Mouse (Mus musculus): ENCODE measurements at regions not wholly inside any gene's neighbourhood (a gene's known extent, or its start where the extent isn't known, plus 50 kb on each side); places are given as distances from the start of the nearest gene placed in this dataset.

DNA sequence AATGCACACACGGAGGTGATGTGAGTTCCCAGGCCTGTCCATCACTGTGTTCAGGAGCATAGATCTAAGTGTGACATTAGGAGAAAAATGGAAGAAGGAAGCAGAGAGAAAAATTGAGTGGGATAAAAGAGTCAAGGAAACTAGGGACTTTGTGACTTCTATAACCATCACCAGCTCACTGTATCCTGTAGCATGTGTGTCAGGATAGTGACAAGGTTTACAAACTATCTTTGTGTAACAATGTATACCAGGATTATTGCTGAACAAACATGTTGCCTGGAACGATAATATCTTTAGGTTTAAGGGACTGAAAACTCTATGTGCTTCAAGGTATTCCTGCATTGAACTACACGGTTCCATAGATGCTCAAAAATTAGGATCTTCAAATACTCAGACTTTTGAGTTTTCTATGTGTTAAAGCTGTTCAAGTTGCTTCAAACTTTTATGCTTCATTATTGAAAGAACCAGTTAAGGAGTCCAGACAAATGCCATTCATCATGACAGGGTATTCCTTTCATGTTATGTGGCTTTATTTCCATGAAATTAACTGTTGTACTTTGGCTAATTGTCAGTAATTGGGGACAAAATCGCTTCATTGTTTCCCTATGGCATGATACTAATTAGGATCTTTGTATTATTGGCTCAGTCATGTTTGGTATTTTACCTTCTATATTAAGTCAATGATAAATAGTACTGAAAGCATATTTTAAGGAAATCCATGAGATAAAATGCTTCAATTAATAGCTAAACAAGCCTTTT is 200.5 kb downstream of the Gm11146 start:
- 98% methylated on average over 4 of the region's 4 CpGs for WGBS (ENCODE audit: missing documents)
- no peak overlapping the region for H3K27ac ChIP-seq

DNA sequence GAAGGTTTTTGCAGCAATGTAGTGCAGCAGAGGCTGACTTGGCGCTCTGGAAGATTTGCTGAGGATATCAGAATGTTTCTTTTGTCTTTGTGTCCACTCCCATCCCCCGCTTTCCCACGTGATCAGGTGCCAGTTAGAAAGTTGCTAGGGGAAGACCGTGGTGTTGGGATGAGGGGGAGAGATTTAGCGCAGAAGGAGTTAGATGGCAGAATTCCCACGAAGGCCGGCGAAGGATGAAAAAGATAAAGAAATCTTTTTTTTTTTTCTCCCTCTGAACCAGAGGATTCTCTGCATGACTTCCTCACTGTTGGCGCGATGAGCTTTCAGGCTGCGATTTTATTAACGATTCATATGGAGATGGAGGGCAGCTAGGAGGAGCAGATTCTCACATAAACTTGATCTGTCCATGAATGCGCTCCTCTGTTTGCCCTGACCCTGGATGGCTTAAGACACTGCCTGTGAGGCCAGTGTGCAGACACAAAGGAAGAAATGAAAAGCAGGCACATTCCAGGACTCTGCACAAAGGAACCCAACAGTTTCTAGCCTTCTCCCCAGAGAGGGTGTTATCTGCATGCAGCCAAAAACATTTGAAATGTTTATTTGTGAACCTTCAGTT is 201.5 kb downstream of the Gm11146 start:
- Histone ChIP-seq H3K4me3 (ENCODE audit: inconsistent target) (no peak overlapping the region), H3K79me2 (ENCODE audit: inconsistent target) (peaks cover 99% of the 10 kb centered on the region), H3K27ac (no peak overlapping the region), H3K36me3 (ENCODE audit: inconsistent target) (no peaks in the 10 kb centered on the region)
- 68% methylated on average over 13 of the region's 13 CpGs for WGBS (ENCODE audit: missing documents)

More for the DNA sequence above, 200.5 kb downstream of the Gm11146 start:
- Histone ChIP-seq H3K4me3 (ENCODE audit: inconsistent target) (no peak overlapping the region), H3K79me2 (ENCODE audit: inconsistent target) (peaks cover 99% of the 10 kb centered on the region), H3K36me3 (ENCODE audit: inconsistent target) (no peaks in the 10 kb centered on the region)

DNA sequence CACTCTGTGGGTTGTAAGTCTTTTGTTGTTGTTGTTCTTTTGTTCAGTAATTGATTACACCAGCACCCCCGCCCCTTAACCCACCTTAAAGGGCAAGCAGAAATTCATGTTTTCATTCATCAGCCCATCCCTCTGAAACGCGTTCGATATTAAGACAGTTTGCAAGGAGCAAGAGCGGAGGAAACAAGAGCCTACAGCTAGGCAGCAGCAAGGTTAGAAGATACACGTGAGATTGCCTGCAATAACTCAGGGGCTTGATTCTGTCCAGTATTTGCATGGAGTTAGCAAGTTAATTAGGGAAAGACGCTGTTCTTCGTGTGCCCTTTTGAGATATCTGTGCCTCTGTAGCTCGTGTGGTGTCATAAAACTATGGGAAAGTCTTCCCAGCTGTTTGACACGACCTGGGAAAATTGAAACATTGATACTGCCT is 202.0 kb downstream of the Gm11146 start:
- H3K4me3 ChIP-seq (ENCODE audit: inconsistent target): no peak overlapping the region
- no peaks in the 10 kb centered on the region for H3K36me3 ChIP-seq (ENCODE audit: inconsistent target)
- no peak overlapping the region for H3K27ac ChIP-seq
- H3K79me2 ChIP-seq (ENCODE audit: inconsistent target): peaks cover 99% of the 10 kb centered on the region
- 79% methylated on average over 10 of the region's 10 CpGs for WGBS (ENCODE audit: missing documents)

DNA sequence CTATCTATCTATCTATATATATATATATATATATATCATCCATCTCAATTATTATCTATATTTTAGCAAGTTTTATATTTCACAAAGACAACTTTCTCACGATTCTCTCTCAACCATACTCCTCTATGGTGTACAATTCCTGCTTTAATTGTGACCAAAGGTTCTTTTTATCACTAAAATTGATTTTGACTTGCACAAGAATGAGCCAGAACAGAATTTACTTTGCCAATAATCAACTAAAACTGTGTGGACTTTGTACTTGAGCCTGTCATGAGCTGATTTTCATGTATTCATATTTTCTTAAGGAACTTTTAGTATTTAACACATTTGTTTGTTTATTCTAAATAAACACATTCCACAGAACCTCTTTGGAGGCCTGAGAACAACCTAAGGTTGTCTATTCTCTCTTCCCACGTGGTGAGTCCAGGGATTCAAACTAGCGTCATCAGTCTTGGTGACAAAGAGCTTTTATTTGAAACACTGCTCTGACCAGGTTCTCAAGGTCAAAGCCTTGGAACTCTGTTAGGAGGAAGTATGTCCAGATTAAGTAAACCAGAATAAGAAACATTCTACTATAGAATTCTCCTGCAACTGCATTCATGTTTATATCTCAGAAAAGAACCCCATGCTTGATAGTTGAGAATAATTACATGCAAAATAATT is 207.7 kb downstream of the Gm11146 start:
- H3K4me3 ChIP-seq (ENCODE audit: inconsistent target): no peak overlapping the region
- peaks cover 88% of the 10 kb centered on the region for H3K79me2 ChIP-seq (ENCODE audit: inconsistent target)
- 89% methylated on average over 3 of the region's 3 CpGs for WGBS (ENCODE audit: missing documents)
- H3K27ac ChIP-seq: no peak overlapping the region
- H3K36me3 ChIP-seq (ENCODE audit: inconsistent target): no peaks in the 10 kb centered on the region

DNA sequence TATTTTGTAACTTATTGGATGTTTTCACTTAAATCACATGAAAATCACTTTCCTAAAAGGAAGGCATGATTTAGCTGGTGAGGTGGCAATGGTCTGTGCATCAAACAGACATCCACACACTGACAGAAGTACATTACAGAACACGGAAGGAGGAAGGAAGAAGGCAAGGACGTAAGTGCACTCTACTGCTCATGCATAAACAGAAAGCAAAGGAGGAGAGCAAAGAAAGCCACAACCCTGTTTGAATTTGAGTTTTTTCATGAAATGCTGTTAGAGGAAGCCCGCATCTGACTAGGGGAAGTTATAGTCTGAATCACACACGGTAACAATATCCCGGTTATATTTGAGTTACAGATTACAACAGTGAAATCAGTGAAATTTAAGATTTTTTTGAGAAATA is 208.4 kb downstream of the Gm11146 start:
- Histone ChIP-seq H3K36me3 (ENCODE audit: inconsistent target) (no peaks in the 10 kb centered on the region), H3K4me3 (ENCODE audit: inconsistent target) (no peak overlapping the region), H3K27ac (no peak overlapping the region), H3K79me2 (ENCODE audit: inconsistent target) (peaks cover 88% of the 10 kb centered on the region)
- 12% methylated on average over 5 of the region's 5 CpGs for WGBS (ENCODE audit: missing documents)

DNA sequence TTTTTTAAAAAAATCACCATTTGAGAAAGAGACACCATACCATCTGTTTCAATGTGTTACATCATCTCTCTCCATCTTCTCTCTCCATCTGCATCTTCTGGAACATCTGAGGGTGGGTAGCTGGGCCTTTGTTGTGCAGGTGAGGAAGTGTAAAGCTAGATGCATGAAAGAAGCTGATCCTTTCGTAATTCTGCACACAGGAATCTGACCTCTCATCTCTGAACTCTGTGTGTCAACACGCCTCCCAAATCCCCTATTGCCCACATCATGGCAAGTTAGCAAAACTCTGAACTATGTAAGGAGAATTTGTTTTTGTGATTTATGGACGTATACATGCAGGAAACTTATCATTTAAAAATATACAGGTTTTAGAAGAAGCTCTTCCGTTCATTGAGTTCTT is 209.7 kb downstream of the Gm11146 start:
- Histone ChIP-seq H3K4me3 (ENCODE audit: inconsistent target) (no peak overlapping the region), H3K27ac (no peak overlapping the region), H3K79me2 (ENCODE audit: inconsistent target) (peaks cover 89% of the 10 kb centered on the region), H3K36me3 (ENCODE audit: inconsistent target) (no peaks in the 10 kb centered on the region)
- WGBS (ENCODE audit: missing documents): 93% methylated on average over 4 of the region's 4 CpGs

DNA sequence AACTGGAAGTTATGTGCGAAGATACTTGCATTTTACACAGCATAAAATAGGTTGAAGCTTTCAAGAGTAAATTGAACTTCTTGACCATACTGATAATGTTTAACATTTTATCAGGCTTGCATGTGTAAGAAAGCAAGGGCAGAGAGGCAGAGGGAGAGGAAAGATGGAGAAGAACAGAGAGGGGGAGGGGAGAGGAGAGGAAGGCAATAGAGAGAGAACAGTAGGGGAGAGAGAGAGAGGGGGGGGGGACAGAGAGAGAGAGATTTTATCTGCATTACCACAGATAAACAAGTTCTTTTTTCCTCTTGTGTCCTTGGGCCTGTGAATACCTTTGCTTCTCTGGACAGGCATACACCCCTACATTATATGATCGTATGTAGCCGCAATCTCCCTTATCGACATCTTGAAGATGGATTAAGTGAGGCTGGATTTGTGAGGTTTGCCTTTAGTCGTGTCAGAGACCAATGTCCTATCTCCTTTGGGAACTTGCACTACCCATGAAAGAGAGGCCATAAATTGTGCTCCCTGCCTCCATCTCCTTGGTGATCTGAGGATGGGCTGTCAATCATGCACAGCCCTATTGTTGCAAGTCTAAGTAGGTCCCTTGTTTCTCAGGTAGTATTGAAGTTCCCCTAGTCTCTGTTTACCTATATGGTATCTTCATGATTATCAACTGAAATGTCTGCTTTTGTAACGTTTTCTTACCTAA is 217.7 kb downstream of the Gm11146 start:
- 92% methylated on average over 6 of the region's 6 CpGs for WGBS (ENCODE audit: missing documents)
- no peak overlapping the region for H3K27ac ChIP-seq
- H3K36me3 ChIP-seq (ENCODE audit: inconsistent target): no peaks in the 10 kb centered on the region
- H3K4me3 ChIP-seq (ENCODE audit: inconsistent target): no peak overlapping the region
- H3K79me2 ChIP-seq (ENCODE audit: inconsistent target): peaks cover 100% of the 10 kb centered on the region

DNA sequence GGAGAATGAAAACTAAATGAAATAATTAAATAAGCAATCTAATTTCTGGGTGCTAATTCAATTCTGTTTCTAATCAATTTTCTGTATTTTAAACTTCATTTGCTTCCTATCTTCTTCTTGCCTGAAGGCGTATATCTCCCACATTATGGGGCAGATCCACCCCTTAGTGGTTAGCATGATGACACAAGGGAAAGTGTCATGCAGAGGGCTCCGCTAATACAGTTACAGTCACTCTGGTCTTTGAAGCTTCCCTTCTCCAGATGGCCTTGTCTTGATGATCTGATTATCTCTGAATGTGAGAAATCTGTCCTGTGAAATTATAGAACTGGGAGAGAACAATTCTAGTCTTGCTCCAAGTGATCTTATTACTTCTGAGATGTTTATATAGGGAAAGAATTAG is 219.1 kb downstream of the Gm11146 start:
- H3K36me3 ChIP-seq (ENCODE audit: inconsistent target): no peaks in the 10 kb centered on the region
- 94% methylated on average over 2 of the region's 2 CpGs for WGBS (ENCODE audit: missing documents)
- no peak overlapping the region for H3K4me3 ChIP-seq (ENCODE audit: inconsistent target)
- peaks cover 100% of the 10 kb centered on the region for H3K79me2 ChIP-seq (ENCODE audit: inconsistent target)
- H3K27ac ChIP-seq: no peak overlapping the region

DNA sequence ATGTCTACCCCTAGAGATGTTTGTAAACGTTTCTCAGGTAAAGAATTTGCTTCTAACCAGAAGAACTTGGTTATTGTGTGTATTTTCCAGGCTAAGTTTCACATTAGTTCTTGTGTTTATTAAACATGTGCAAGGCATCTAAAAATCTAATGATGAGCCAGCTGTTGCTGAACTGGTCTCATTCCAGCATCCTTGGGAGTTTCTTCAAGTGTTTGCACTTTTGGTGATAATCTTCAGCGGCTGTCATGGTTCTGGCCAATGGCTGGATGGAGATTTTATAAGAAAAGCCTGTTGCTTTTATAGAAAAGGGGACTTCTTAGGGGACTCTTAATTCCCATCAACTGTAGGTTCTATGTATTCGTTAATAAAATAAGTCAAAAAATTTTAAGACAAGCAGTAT is 229.1 kb downstream of the Gm11146 start:
- Histone ChIP-seq H3K27ac (no peak overlapping the region), H3K79me2 (ENCODE audit: inconsistent target) (peaks cover 93% of the 10 kb centered on the region), H3K4me3 (ENCODE audit: inconsistent target) (no peak overlapping the region), H3K36me3 (ENCODE audit: inconsistent target) (no peaks in the 10 kb centered on the region)
- 97% methylated on average over 3 of the region's 3 CpGs for WGBS (ENCODE audit: missing documents)

DNA sequence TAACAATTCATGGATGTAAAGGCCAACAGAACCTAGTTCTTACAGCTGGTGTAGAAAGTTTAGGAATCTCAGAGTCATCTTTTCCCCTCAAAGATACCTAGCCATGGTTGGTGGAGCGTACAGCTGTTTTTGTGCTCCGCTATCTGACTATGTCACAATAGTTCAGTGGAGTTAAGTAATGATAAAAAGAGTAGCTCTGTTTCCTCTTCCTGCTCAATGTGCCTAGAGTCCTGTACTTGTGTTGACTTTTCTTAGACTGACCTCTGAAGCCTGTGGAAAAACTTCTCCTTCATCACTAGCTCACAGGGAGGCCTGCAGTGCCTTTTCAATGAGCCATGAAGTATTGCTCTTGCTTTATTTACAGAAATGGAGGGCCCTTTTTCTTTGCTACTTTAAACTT is 232.1 kb downstream of the Gm11146 start:
- Histone ChIP-seq H3K27ac (no peak overlapping the region), H3K4me3 (ENCODE audit: inconsistent target) (no peak overlapping the region), H3K36me3 (ENCODE audit: inconsistent target) (no peaks in the 10 kb centered on the region), H3K79me2 (ENCODE audit: inconsistent target) (peaks cover 94% of the 10 kb centered on the region)
- WGBS (ENCODE audit: missing documents): 55% methylated on average over 2 of the region's 2 CpGs

DNA sequence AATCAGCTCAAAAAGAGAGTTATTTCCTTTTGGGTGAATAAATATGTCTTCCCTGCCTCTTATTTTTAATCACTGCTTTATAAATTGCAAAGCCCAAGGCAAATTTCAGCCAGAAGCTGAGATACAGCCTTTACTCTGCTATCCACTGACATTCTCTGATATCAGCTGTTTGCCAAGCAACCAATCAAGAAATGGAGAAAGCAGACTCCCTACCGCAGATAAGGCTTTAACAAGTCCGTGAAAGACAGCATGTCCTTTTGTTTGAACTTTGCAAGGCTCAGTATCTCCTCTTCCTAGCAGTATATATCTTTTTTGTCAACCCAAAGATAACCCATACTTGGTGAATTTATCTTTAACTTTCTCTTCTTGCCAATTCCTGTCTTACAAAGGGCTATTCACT is 236.6 kb downstream of the Gm11146 start:
- Histone ChIP-seq H3K4me3 (ENCODE audit: inconsistent target) (no peak overlapping the region), H3K36me3 (ENCODE audit: inconsistent target) (no peaks in the 10 kb centered on the region), H3K79me2 (ENCODE audit: inconsistent target) (peaks cover 86% of the 10 kb centered on the region), H3K27ac (no peak overlapping the region)
- 100% methylated on average over 2 of the region's 2 CpGs for WGBS (ENCODE audit: missing documents)

DNA sequence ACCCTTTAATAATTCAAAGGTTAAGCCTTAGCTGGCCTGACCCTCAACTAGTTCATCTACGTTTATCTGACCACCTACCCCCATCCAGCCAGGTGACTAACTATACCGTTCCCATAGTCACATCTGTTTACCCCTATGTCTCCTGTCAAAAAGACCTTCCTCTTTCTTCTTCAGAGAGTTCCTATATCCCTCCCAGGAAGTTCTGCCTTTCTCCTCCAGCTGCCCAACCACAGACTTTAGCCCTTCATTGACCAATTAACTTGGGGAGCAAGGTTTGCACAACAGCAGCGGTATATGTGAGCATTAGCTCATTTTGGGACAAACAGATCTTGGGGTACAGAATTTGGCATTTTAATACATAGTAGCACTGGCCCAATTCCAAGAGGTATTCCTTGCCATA is 237.5 kb downstream of the Gm11146 start:
- 66% methylated on average over 3 of the region's 3 CpGs for WGBS (ENCODE audit: missing documents)
- Histone ChIP-seq H3K79me2 (ENCODE audit: inconsistent target) (peaks cover 86% of the 10 kb centered on the region), H3K36me3 (ENCODE audit: inconsistent target) (no peaks in the 10 kb centered on the region), H3K27ac (no peak overlapping the region), H3K4me3 (ENCODE audit: inconsistent target) (no peak overlapping the region)

DNA sequence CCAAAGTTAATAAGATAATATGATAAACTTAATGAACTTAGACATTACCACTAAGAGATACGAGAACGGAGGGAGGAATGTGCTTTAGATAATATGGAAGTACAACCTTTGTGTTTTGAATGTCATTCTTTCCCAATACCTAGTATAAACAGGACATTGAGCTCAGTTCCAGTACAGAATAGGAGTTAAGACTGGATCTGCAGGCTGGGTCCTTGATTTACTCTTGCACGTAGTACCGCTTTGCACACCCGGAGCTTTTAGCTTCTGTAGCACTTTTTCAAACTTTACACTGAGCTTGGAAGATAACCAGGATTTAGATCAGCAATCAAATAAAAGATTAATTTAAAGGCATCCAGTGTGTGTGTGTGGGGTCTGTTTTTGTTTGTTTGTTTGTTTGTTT is 242.7 kb downstream of the Gm11146 start:
- Histone ChIP-seq H3K27ac (no peak overlapping the region), H3K36me3 (ENCODE audit: inconsistent target) (no peaks in the 10 kb centered on the region), H3K79me2 (ENCODE audit: inconsistent target) (peaks cover 75% of the 10 kb centered on the region), H3K4me3 (ENCODE audit: inconsistent target) (no peak overlapping the region)
- WGBS (ENCODE audit: missing documents): 97% methylated on average over 5 of the region's 5 CpGs

DNA sequence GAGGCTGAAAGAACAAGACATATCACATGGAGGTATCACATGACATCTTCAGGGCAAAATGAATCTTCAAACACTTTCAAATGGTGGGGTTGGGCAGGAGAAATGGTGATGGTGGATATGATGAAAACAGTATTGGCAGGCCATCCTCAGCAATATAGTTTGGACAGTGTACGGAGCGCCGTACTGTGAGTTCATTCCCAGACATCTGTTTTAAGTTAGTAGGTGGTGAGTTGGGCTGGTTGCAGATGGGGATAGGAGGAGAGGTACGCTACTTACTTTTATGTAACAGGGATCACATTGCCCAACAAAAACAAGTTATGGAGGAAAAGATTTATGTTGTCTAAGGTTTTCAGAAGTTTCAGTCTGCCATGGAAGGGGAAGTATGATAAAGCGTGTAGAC is 246.6 kb downstream of the Gm11146 start:
- H3K79me2 ChIP-seq (ENCODE audit: inconsistent target): peaks cover 78% of the 10 kb centered on the region

More for the DNA sequence above, 246.6 kb downstream of the Gm11146 start:
- 86% methylated on average over 5 of the region's 5 CpGs for WGBS (ENCODE audit: missing documents)
- no peak overlapping the region for H3K4me3 ChIP-seq (ENCODE audit: inconsistent target)
- H3K27ac ChIP-seq: no peak overlapping the region
- no peaks in the 10 kb centered on the region for H3K36me3 ChIP-seq (ENCODE audit: inconsistent target)

Data from macrophage (primary cell).